Mouse (Mus musculus) 3134 (cell line): ENCODE results near the gene Ncoa7.

Source experiments
- DNase-seq: peaks from one replicate; pipeline ENCODE4 v3.0.0-alpha.2; 2011; ENCODE audit warnings: low spot score; ENCODE audit not compliant: insufficient read length; ENCODE audit errors: extremely low read depth

The Ncoa7 gene

DNA sequence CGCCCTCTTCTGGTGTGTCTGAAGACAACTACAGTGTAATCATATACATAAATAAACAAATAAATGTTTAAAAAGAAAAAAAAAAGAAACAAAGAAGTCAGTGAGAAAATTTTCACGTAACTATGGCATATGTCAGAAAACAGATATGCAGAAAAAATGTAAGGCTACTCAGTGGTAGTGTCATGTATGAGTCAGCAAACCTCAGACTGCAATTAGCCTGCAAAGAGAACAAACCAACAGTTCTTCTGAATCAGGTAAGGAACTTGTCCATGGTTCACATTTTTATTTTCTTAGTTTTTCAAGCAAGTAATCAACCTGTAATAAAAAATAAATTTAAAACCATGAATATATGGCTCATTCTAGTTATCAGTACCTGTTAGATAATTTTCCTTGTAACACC lies 195.0 kb downstream of the Ncoa7 start:
- DNase-seq = no peak

GRCm38 (mm10) chr10:30600542-30600966 lies 202.6 kb downstream of the Ncoa7 start, which contains the start of gene Trmt11:
Gene Trmt11, minus strand, starts transcription at chr10:30600749.
- peak; percentile 89 for DNase-seq

GRCm38 (mm10) chr10:30600094-30600534 lies 203.0 kb downstream of the Ncoa7 start:
- DNase-seq = no peak

- no peak for DNase-seq
These were observed 216.1 kb downstream of the Ncoa7 start for GRCm38 (mm10) chr10:30587037-30587436.

- no peak for DNase-seq
These were observed 217.4 kb downstream of the Ncoa7 start for GRCm38 (mm10) chr10:30585691-30586090.
